Mouse (Mus musculus): ENCODE data around the gene Cd9.

GRCm38 (mm10) chr6:125534990-125535389 is 40.4 kb upstream of the Cd9 start:
- TF ChIP-seq GATA1 (IDR thresholded peaks at IDR 0.05; ENCODE audit: borderline replicate concordance, low read length) (no peak), FLI1 (IDR thresholded peaks at IDR 0.05; ENCODE audit: low read length) (no peak)
